Mouse (Mus musculus) thymus, postnatal 0 days (tissue): ENCODE results near the gene Tarbp2. TPM values are rescaled to one million over a fixed set of nuclear protein-coding genes. Genes with fewer than 3 reads are reported as not detected.

ENCODE experiments used
- polyA plus RNA-seq: library from polyadenylated mRNA; unstranded; fragments of >200 nt; fragmentation: Nextera tagmentation; extraction: Ambion mirVana; gene quantifications from 2 replicates; pipeline ENCODE4 v1.2.1, GENCODE M21; 2015

The Tarbp2 gene
- polyA plus RNA-seq, 1 experiment from 2014 or later: 65.5 TPM

Other genes starting within 250 kb of the Tarbp2 start
- 0.17 and 0.26 TPM in 2 replicates for gene Gm9918, start 247.6 kb upstream of the Tarbp2 start, polyA plus RNA-seq
- 53.5 and 55.1 TPM in 2 replicates for gene Mfsd5, start 238.7 kb upstream of the Tarbp2 start, polyA plus RNA-seq
- gene Espl1, start 221.9 kb upstream of the Tarbp2 start, polyA plus RNA-seq: 17.7 and 18.0 TPM in 2 replicates
- gene Pfdn5, start 192.1 kb upstream of the Tarbp2 start, polyA plus RNA-seq: 446 and 454 TPM in 2 replicates
- gene Myg1, start 186.5 kb upstream of the Tarbp2 start, polyA plus RNA-seq: 94.7 and 107 TPM in 2 replicates
- 56.8 and 61.7 TPM in 2 replicates for gene Aaas, start 167.4 kb upstream of the Tarbp2 start, polyA plus RNA-seq
- gene Sp7, start 151.0 kb upstream of the Tarbp2 start, polyA plus RNA-seq: 0.10 and 0.13 TPM in 2 replicates
- 9.7 and 10.9 TPM in 2 replicates for gene Sp1, start 112.0 kb upstream of the Tarbp2 start, polyA plus RNA-seq
- 1.8 and 2.1 TPM in 2 replicates for gene Amhr2, start 72.8 kb upstream of the Tarbp2 start, polyA plus RNA-seq
- gene Prr13, start 59.2 kb upstream of the Tarbp2 start, polyA plus RNA-seq: 88.9 and 90.3 TPM in 2 replicates
- 263 and 265 TPM in 2 replicates for gene Pcbp2, start 47.7 kb upstream of the Tarbp2 start, polyA plus RNA-seq
- 2.0 TPM in 1 of 2 replicates, not detected in the other for gene Gm10337, start 14.5 kb upstream of the Tarbp2 start, polyA plus RNA-seq
- gene Map3k12, start 1.1 kb upstream of the Tarbp2 start, polyA plus RNA-seq: 4.1 and 4.2 TPM in 2 replicates
- 2.1 and 3.9 TPM in 2 replicates for gene Npff, start 6.8 kb downstream of the Tarbp2 start, polyA plus RNA-seq
- not detected in 2 replicates for gene Gm28047, start 106.9 kb downstream of the Tarbp2 start, polyA plus RNA-seq
- 18.1 and 21.8 TPM in 2 replicates for gene Atf7, start 107.3 kb downstream of the Tarbp2 start, polyA plus RNA-seq
- 76.9 and 85.0 TPM in 2 replicates for gene Atp5g2, start 154.2 kb downstream of the Tarbp2 start, polyA plus RNA-seq
- 55.9 and 58.4 TPM in 2 replicates for gene Calcoco1, start 204.0 kb downstream of the Tarbp2 start, polyA plus RNA-seq